Mouse (Mus musculus): Measurements from ENCODE around the gene Apobec1.
"Not testable (repeated sequence)": the region's sequence is repeated elsewhere in the genome, so short reads cannot be mapped to it uniquely, and the experiment has no call there.

Gene Apobec1

DNA sequence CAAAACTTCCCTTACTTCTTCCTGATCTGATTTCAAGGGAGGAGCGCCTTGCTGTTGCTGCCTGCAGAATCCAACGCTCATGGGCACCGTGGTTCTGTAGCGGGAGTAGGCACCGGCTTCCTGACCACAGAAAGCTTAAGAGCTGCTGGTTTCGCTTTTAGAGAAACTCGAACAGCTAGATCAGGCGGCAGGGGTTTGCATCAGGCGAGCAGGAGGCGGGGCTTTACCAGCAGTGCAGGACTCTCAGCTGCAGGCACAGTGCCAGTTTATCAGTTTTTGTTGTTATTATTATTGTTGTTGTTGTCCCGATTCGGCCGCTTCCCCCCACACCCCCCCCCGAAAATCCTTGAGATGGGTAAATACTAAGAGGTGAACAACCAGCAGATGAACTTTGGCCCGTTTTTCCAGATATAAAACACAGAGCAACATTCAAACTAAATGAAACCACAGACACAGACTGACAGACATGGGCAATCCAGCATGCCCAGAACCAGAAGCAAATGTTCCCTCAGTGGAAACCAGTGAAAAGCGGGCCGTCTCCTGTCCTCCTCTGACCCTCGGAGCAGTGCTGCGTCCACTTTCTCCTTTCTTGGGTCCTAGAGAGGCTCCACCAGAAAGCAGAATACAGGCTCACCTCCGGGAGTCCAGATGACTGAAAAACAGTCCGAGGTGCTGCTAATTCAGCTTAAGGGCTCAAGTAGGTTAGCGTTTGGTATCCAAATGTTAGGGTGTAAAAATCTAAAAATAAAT lies at the start of gene Apobec1:
Apobec1 (minus strand) TSS at position 203 of the 750 bp plus-strand sequence.
- in situ Hi-C loops (cut with MboI, MseI): no loop called here

- in situ Hi-C loops (cut with MboI, MseI): no loop called here
Observed at GRCm38 (mm10) chr6:122650398-122650980, 48.2 kb upstream of the Apobec1 start.

GRCm38 (mm10) chr6:122649903-122650302 lies 47.7 kb upstream of the Apobec1 start:
- in situ Hi-C loops (cut with MboI, MseI): no loop called here

DNA sequence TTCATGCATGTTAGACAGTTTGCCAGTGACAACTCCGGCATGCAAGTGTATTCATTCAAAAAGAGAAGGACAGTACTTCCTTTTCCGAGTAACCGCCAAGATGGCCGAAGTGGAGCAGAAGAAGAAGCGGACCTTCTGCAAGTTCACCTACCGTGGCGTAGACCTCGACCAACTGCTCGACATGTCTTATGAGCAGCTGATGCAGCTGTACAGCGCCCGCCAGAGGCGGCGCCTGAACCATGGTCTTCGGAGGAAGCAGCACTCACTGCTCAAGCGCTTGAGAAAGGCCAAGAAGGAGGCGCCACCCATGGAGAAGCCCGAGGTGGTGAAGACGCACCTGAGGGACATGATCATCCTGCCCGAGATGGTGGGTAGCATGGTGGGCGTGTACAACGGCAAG lies 42.0 kb upstream of the Apobec1 start:
- in situ Hi-C loops (cut with MboI, MseI): not testable (repeated sequence)

- in situ Hi-C loops (cut with MboI, MseI): not testable (repeated sequence)
Observed at GRCm38 (mm10) chr6:122637566-122637965, 35.3 kb upstream of the Apobec1 start.

DNA sequence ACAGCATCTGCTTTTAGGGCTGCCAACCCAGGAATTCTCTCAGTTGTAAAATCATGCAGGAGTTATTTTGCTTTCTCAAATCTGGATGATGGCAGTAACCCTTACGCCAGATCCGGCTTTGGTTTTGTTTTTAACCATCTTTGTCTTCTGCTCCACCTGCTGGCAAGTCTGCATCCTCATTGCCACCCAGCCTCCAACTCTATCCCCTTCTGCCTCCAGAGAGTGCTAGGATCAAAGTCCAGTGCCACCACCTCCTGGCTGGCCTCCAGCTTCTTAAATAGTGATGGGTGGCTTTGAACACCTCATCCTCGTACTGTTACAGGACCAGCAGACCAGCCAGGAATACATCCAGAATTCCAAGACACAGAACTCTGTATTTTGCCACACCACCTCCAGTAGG lies 34.4 kb upstream of the Apobec1 start:
- in situ Hi-C loops (cut with MboI, MseI): no loop called here

DNA sequence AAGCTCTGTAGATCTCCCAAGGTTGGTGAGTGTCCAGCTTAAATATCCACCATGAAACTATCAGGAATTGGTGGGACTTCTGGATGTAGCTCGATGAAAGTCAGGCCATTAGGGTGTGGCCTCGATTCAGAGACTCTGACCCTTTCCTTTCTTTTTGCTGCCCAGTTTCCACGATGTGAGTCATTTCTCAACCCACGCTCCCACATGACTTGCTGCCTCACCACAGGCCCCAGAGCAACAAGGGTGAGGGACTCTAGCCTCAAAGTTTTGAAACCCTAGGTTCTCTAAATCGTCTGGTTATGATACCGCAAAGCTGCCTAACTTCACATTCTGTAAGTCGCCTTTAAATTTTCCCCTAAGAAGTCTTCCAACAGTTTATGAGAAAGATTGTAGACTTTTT lies 33.1 kb upstream of the Apobec1 start:
- in situ Hi-C loops (cut with MboI, MseI): no loop called here

- in situ Hi-C loops (cut with MboI, MseI): no loop called here
Observed at GRCm38 (mm10) chr6:122633411-122633810, 31.2 kb upstream of the Apobec1 start.

- in situ Hi-C loops (cut with MboI, MseI): no loop called here
Observed at GRCm38 (mm10) chr6:122627469-122628108, 25.3 kb upstream of the Apobec1 start.

DNA sequence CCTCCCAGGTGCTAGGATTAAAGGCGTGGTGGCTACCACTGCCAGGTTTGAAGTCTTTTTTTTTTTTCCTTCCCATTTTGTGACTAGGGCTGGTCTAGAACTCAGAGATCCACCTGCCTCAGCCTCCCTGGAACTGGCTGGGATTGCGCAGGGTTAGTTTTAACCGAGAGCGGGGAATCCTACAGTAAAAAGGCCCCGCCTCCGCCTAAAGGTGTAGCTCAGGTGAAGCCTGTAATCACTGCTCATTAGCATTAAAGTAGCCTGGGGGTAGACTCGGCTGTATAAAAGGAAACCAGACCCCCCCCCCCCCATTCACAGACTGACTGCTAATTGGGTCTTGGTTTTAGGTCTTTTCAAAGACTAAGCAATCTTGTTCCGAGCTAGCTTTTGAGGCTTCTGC lies 23.9 kb upstream of the Apobec1 start, which contains the start of gene Dppa3:
Dppa3 (plus strand) TSS at position 301 of the 400 bp plus-strand sequence.
- in situ Hi-C loops (cut with MboI, MseI): no loop called here

DNA sequence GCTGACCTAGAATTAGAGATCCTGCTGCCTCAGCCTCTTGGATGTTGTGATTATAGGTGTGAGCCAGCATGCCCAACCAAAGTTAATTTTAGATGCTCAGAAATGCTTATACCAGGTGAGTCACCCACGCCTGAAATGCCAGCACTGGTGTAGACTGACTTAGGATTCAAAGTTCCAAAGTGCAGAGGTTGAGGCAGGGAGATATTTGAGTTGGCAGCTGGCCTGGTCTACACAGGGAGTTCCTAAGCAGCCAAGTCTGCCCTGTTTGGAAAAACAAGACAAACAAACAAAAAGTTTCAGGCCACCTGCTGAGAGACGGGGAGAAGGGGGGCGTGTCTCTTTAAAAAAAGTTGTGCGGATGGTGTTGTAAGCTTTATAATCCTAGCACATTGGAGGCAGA lies 22.9 kb upstream of the Apobec1 start:
- in situ Hi-C loops (cut with MboI, MseI): no loop called here

DNA sequence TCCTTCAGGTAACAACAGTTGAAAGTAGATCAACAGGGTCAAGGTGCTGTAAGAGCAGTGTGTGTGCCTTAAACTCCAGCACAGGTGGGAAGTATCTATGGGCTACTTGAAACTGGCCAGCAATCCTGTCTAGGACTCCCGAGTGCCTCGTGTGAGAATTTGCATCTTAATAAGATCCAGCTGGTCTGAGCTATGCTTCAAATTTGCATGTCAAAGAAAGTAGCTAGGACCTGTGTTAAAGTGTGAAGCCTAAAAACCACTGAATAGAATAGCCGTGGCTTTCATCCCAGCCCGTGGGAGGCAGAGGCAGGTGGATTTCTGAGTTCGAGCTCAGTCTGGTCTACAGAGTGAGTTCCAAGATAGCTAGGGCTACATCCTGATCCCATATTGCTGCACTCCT lies 22.2 kb upstream of the Apobec1 start:
- in situ Hi-C loops (cut with MboI, MseI): no loop called here

DNA sequence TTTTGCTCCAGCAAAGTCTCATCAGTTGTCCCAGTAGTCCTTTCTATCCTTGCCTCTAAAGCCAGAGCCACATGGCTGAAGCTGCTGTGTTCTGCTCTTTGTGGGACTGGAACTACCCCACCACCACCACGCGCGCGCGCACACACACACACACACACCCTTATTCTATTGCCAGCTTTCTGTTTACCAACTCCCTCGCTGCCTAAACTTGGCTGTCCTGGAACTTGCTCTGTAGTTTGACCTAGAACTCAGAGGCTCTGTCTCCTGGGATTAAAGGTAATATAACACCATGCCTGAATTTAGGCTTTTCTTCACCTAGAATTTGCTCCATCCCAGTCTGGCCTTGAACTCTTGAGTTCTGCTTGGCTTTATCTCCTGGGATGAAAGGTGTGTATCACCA lies 18.8 kb upstream of the Apobec1 start:
- in situ Hi-C loops (cut with MboI, MseI): no loop called here

DNA sequence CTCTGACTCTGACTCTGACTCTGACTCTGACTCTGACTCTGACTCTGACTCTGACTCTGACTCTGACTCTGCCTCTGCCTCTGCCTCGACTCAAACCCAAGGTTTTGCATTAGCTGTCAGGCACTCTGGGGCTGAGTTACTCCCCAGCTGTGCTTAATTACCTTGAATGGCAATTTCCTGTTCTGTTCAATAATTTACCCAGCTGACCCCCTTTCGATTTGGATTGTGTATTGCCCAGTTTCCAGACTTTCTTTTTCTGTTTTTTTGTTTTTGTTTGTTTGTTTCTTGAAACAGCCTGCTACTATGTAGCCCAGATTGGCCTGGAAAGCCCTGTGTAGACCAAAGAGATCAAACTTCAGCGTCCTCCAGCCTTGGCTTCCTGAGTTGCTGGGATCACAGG lies 13.8 kb upstream of the Apobec1 start:
- in situ Hi-C loops (cut with MboI, MseI): no loop called here

DNA sequence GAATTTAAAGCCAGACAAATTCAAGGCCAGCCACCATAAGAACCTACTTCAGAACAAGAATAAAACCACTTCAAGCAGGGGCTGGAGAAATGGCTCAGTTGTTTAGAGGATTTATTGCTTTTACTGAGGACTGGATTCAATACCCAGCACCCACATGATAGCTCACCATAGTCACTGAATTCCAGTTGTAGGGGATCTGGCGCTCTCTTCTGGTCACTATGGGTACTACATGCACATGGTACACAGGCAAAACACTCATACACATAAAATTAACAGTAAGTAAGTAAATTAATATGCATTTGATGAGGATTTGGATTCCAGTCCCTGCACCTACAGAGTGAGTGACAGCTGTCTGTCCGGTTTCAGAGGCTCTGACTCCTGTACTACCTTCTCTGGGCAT lies 11.8 kb upstream of the Apobec1 start:
- in situ Hi-C loops (cut with MboI, MseI): no loop called here

- in situ Hi-C loops (cut with MboI, MseI): no loop called here
Observed at GRCm38 (mm10) chr6:122612426-122612825, 10.2 kb upstream of the Apobec1 start.

GRCm38 (mm10) chr6:122609771-122610170 lies 7.5 kb upstream of the Apobec1 start, which contains the start of gene Gdf3:
TSS of gene Gdf3 (minus strand) at chr6:122610087.
- in situ Hi-C loops (cut with MboI, MseI): no loop called here

GRCm38 (mm10) chr6:122609377-122609728 lies 7.1 kb upstream of the Apobec1 start:
- in situ Hi-C loops (cut with MboI, MseI): no loop called here

DNA sequence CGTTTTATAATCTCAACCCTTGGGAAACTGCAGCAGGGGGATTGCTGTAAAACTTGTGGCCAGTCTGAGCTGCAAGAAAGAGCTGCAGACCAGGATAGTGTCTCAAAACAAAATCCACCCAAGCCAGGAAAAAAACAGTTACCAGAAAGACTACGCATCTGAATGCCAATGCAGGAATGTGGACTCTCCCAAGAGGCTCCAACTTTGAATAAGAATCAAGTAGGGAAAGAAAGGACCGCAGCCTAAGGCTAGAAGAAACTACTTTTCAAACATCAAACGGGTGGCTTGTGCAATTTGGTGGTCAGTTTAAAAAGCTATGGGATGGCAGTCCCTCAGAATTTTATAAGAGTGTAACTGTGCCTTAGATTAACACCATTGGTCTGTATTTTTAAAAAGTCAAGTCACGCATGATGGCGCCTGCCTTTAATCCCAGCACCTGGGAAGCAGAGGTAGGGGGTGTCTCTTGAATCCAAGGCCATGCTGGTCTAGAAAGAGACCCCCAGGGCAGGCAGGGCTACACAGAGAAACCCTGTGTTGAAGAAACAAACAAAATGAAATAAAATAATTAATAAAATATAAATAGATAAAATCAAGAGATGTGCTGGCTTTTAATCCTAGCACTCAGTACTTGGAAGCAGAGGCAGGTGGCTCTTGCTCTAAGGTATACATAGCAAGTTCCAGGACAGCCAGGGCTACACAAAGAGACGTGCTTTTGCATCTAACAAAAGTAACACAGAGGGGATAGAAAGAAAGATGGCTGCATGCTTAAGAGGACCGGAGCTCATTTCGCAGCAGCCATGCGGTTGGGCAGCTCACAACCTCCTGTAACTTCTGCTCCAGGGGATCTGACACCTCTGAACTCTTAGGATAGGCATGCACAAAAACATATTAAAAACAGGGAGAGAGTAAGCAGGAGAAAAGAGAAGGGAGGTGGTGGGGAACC lies 6.5 kb upstream of the Apobec1 start:
- in situ Hi-C loops (cut with MboI, MseI): no loop called here

DNA sequence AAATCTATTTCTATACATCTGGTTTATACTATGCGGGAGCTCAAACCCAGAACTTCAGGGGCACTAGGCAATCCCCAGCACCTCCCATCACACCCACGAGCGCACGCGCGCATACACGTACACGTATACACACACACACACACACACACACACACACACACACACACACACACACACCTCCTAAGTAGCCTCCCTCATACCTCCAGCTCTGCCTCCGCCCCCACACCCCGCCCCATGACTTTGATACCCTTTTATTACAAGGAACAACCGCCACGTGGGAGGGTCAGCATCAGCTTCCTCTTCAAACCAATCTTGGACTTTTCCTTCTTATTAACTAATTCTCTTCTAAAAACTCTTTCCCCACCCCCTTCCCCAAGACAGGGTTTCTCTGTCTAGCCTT lies 5.5 kb upstream of the Apobec1 start:
- in situ Hi-C loops (cut with MboI, MseI): no loop called here

DNA sequence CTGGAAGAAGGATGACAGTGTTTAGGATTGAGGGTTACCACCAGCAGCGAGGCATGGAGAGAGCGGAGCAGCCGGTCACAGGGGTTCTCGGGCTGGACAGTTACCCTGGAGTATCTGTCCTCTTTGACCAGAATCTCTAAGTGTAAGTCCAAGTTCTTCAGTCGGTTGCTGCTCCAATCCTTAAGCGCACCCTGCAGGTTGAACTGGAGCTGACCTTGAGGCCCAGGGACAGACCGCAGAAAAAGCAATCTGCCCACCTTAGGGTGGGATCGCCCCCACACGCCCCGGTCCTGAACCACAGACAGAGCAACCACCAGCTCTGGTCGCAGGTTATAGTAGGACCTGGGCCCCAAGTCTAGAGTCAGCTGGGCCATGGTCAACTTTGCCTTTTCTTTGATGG lies 4.4 kb upstream of the Apobec1 start:
- in situ Hi-C loops (cut with MboI, MseI): no loop called here

GRCm38 (mm10) chr6:122605483-122605882 lies 3.2 kb upstream of the Apobec1 start:
- in situ Hi-C loops (cut with MboI, MseI): no loop called here

Measured in regulatory T cell (primary cell).